Mouse (Mus musculus): ENCODE results near the gene B4galt2. TPM values are rescaled to one million over a fixed set of nuclear protein-coding genes. Genes with fewer than 3 reads are reported as not detected.

B4galt2 gene
- polyA plus RNA-seq, 1 experiment = 1.3 TPM

DNA sequence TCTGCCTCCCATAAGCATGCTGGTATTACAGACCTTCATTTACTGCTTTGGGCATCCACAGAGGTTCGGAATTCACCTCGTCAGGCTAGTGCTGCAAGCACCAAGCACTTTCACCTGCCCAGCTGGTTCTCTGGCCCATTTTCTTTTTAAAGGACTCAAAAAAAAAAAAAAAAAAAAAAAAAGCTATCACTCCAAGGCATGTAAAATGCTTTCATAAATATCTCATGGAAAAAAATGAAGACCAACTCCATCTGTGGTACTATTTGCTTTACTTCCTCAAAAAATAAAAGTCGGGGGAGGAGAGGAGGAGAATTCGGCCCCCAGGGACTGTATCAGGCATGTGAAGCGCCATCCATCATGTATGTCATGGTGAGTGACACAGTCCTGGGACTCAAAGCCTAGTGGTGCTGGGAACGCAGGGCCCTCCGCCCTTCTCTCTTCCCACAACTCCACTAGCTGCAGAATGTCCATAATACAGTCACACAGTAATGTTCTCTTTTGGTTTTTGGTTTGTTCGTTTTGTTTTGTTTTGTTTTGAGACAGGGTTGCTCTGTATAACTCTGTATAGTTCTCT lies 54.6 kb downstream of the B4galt2 start:
- Histone ChIP-seq H3K4me3 (ENCODE audit: insufficient read depth, low read depth, low read length) (no peak overlapping the region), H3K4me1 (ENCODE audit: control insufficient read depth, insufficient read depth, insufficient read length, low read length) (no peaks in the 10 kb centered on the region; the same call in 1 of the 2 replicates)

More for the DNA sequence above, 54.6 kb downstream of the B4galt2 start:
- H3K27ac ChIP-seq (replicated peaks; ENCODE audit: low read depth, low read length) = no peak overlapping the region

Other genes with a start within 250 kb of the B4galt2 start
- 9.5 and 15.2 TPM in 2 replicates for gene Dmap1, start 201.2 kb downstream of the B4galt2 start, polyA plus RNA-seq (2012; ENCODE audit: insufficient read depth, insufficient read length, missing spikeins)
- not detected in 2 replicates for gene Gm12845, start 159.1 kb downstream of the B4galt2 start, polyA plus RNA-seq (2012; ENCODE audit: insufficient read depth, insufficient read length, missing spikeins)
- not detected in 2 replicates for gene Klf17, start 117.8 kb downstream of the B4galt2 start, polyA plus RNA-seq (2012; ENCODE audit: insufficient read depth, insufficient read length, missing spikeins)
- 1.6 and 1.9 TPM in 2 replicates for gene Slc6a9, start 49.0 kb downstream of the B4galt2 start, polyA plus RNA-seq (2012; ENCODE audit: insufficient read depth, insufficient read length, missing spikeins)
- not detected in 2 replicates for gene Ccdc24, start 10.9 kb downstream of the B4galt2 start, polyA plus RNA-seq (2012; ENCODE audit: insufficient read depth, insufficient read length, missing spikeins)
- gene Atp6v0b, start 3.8 kb upstream of the B4galt2 start, polyA plus RNA-seq (2012; ENCODE audit: insufficient read depth, insufficient read length, missing spikeins) = 145 and 164 TPM in 2 replicates
- gene Dph2, start 8.5 kb upstream of the B4galt2 start, polyA plus RNA-seq (2012; ENCODE audit: insufficient read depth, insufficient read length, missing spikeins) = 1.7 and 4.4 TPM in 2 replicates
- gene Ipo13, start 31.5 kb upstream of the B4galt2 start, polyA plus RNA-seq (2012; ENCODE audit: insufficient read depth, insufficient read length, missing spikeins) = 28.3 and 48.3 TPM in 2 replicates
- gene Artn, start 46.3 kb upstream of the B4galt2 start, polyA plus RNA-seq (2012; ENCODE audit: insufficient read depth, insufficient read length, missing spikeins) = not detected in 2 replicates

Data from brown adipose tissue, adult 24 weeks (tissue).